Mouse (Mus musculus): ENCODE results near the gene Slc47a1. TPM values are rescaled to one million over a fixed set of nuclear protein-coding genes. Genes with fewer than 3 reads are reported as not detected.
"Not testable (repeated sequence)": the region's sequence is repeated elsewhere in the genome, so short reads cannot be mapped to it uniquely, and the experiment has no call there.

The Slc47a1 gene
- total RNA-seq, 2 experiments from 2014 or later = 1.5 to 2.1 TPM

DNA sequence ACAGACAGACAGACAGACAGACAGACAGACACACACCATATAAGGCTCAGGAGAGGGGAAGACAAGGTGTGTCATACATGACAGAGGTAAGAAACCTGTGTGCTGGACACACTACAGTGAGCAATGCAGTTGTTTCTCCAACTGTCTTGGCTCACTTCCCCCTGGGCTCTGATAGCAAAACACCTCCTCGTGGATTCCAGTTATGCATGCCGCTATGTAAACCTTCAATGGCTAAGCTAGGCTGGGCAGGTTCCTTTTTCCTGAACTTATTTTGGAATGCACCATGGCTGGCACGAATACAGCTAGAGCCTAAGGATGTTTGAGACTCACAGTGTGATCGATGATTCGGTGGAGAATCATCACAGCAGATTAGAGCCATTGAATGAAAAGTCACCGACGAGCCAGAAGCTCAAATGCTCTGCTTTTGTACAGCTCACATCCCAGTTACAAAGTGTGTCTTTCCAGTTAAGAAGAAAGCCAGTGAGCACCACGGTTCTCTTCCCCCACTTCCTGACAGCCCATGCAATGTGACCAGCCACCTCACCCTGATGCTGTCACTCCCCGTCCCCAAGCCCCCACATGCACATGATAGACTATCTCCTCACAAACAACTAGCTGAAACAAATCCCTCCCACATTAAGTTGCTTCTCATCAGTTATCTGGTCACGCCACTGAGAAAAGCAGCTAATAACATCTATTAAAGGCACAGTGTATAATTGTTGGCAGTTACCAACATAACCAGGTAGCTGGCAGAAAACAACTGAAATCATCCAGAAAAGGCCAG lies 57.0 kb downstream of the Slc47a1 start:
- intact Hi-C loops (cut with DNase I) = no loop called here
- no peak for DNase-seq

DNA sequence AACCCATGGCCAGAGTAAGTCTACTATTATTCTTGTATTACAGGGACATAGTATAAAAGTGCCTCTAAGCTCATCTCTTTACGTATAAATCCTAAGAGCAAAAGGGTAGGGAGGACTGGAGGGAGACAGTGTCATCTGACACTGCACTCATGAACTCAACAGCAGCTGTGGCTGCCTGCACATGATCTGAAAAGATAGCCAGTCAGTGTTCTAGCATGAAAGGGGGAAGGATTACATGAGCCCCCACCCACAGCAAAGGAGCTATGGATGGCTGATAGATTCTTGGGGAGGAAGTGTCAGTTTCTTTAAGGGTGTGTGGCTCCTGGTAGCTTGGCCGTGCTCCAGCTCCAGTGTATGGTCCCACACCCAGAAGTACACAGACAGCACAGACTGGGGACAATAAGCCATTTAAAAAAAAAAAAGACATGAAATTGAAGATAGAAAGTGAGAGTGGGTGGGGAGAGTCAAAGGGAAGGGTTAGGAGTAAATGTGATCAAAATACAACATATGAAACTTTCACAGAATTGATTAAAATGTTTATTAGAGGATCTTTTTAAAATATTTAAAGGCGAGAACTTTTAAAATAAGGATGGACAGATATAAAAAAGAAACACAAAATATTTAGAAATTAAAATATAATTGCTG lies 58.1 kb downstream of the Slc47a1 start:
- intact Hi-C loops (cut with DNase I) = no loop called here
- DNase-seq = no peak

DNA sequence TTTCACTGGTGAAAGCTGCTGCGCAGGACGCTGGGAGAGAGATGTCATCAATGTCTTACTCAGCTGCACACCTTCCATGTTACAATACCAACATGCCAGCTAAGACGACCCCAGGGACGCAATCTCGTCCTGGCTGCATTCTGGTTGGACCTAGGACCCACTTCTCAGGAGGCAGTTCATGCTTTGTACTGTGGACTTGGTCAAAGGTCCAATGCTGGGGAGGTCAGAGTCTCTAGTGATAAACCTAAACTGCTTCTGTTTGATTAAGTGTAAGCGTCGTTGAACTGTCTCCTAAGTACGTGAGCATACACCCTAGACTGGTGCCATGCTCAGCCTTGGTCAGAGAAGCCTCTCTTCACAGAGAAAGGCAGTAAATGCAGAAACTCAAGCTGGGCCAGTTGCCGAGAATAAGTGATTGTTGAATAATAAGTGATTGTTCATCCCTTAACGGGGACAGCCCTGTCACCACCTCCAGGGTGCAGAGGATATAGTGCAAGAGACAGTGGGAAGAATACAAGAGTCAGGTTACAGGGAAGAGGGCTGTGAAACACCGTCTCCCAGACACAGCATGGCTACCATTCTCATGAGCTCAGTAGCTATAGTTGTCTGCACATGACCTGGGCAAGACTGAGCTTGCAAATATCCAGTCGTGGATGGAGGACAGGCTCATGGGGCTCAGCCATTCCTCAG lies 58.8 kb downstream of the Slc47a1 start:
- intact Hi-C loops (cut with DNase I) = no loop called here
- no peak for DNase-seq

- no peak for DNase-seq
- intact Hi-C loops (cut with DNase I) = no loop called here
Observed at GRCm38 (mm10) chr11:61316864-61317263, 61.3 kb downstream of the Slc47a1 start.

DNA sequence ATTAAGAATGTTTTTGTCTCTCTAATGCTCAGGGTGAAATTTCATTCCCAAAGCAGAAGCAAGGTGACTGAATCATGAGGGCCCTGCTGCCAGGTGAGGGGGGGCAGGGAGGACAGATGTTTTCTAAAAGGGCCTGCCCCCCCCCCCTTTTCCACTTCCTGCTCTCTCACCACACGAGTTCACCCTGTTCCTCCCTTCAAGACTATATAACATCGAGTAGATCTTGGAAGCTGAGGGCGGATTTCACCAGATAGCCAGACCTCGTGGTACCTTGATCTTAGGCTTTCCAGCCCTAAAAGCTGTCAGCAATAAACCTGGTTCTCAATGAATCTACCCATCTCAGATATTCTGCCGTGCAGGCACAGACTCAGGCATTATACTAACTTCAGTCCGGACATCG lies 67.8 kb downstream of the Slc47a1 start:
- intact Hi-C loops (cut with DNase I) = no loop called here
- DNase-seq = no peak

DNA sequence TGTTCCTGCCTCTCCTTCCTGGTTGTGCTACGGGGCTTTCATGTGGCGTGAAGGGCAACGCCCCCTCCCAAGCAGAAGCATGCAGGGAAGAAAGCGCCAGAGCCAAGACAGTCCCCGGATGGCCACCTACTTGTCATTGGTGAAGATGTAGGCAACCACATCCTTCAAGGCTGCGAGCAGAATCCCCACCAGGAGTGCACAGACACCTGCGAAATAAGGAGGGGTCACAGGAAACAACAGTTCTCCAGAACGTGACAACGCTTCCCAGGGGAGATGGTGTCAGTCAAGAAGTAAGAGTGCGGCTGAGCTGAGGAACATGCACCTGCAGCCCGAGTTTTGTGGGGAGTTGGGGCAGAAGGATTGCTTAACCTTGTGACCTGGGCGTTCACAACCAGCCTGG lies 68.3 kb downstream of the Slc47a1 start:
- no peak for DNase-seq
- intact Hi-C loops (cut with DNase I) = no loop called here

DNA sequence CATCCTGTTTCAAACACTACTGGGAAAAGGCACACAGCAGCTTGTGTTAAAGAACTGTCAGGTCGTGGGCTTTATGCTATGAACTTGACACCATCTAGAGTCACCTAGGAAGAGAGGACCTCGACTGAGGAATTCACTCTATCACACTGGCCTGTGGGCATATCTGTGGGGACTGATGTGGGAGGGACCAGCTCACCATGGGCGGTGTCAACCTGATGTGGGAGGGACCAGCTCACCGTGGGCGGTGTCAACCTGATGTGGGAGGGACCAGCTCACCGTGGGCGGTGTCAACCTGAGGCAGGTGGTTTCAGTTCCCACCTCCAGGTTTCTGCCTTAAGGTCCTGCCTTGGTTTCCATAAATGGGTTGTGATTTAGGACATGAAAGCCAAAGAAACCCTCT lies 70.3 kb downstream of the Slc47a1 start:
- no peak for DNase-seq
- intact Hi-C loops (cut with DNase I) = no loop called here

DNA sequence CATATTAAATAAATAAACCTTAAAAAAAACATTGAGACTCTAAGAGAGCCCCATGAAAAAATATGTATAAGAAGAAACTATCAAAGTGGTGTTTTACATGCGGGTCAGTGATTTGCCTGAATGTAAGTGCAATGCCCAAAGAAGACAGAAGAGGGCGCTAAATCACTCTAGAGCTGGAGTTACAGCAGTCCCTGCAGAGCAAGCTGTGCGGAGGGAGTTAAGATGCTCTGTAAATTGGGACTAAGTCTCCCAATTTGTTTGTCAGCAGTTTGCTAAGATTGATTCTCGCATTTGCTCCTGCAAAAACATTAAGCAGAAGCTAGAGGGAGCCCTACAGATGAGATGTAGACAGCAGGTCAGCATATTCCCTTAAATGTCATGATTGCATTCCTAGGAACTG lies 72.8 kb downstream of the Slc47a1 start:
- intact Hi-C loops (cut with DNase I) = no loop called here
- DNase-seq = peak; percentile 28

DNA sequence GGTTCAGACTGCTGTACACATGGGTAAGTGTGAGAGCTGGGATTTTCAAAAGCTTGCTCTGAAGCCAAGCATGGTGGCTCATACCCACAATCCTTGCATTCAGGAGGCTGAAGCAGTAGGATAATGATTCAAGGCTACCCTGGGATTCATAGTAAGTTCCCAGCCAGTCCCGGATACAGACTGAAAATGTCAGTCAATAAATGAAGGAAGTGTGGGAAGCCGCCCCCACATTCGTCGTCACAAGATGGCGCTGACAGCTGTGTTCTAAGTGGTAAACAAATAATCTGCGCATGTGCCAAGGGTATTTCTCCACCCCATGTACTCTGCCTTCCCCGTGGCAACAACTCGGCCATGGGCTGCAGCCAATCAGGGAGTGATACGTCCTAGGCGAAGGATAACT lies 73.6 kb downstream of the Slc47a1 start:
- intact Hi-C loops (cut with DNase I); DNase-seq: not testable (repeated sequence)

- DNase-seq = no peak
- intact Hi-C loops (cut with DNase I) = no loop called here
Observed at GRCm38 (mm10) chr11:61300716-61301392, 77.3 kb downstream of the Slc47a1 start.

- DNase-seq = no peak
- intact Hi-C loops (cut with DNase I) = no loop called here
Observed at GRCm38 (mm10) chr11:61300205-61300604, 77.9 kb downstream of the Slc47a1 start.

- intact Hi-C loops (cut with DNase I) = no loop called here
- no peak for DNase-seq
Observed at GRCm38 (mm10) chr11:61297901-61298300, 80.2 kb downstream of the Slc47a1 start.

- DNase-seq = no peak
- intact Hi-C loops (cut with DNase I) = no loop called here
Observed at GRCm38 (mm10) chr11:61297326-61297725, 80.8 kb downstream of the Slc47a1 start.

DNA sequence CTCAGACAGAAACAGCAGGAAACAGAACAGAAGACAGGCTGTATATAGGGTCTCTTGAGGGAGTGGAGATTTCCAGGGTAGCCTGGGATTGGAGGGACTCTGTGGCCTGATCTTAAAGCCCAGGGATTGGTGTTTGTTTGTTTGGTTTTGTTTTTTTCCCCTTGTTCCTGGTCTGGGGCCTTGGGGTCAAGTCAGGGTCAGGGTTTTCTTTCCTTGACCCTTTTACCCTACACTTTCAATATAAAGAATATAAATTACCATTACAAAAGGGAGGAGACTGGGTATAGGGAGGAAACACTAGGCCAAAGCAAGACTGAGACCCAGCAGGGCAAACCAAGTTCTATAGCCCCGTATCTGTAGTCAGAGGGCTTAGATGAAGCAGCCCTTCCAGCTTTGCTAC lies 81.6 kb downstream of the Slc47a1 start:
- intact Hi-C loops (cut with DNase I) = no loop called here
- no peak for DNase-seq

DNA sequence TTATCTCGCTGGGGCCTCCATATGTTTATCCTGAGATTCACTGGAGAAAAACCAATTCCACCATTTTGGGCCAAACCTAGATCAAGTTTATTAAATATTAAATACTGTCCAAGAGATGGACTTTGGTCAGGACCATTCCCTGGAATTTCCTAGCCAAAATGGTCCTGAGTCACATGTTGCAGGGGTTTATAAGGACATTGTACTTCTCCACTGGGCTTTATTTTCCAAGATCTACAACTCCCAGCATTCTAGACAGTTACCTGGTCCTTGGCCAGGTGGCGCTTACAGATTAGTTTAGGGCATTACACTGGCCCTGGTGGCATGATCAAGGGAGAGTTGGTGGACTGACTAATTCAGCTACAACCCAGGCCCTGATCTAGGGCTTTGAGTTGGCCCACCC lies 82.6 kb downstream of the Slc47a1 start:
- no peak for DNase-seq
- intact Hi-C loops (cut with DNase I) = no loop called here

GRCm38 (mm10) chr11:61294431-61294830 lies 83.7 kb downstream of the Slc47a1 start:
- no peak for DNase-seq
- intact Hi-C loops (cut with DNase I) = no loop called here

Other genes with a start within 250 kb of the Slc47a1 start
- 100 to 1,000 TPM; 585 to 610 TPM for gene Usp22, start 203.3 kb downstream of the Slc47a1 start, total RNA-seq (2021)
- 1 to 10 TPM in 1 of 2 experiments, under 1 TPM in 1; 0.94 to 1.1 TPM for gene Aldh3a1, start 170.8 kb downstream of the Slc47a1 start, total RNA-seq (2021)
- 10 to 100 TPM; 40.0 to 42.3 TPM for gene Aldh3a2, start 110.9 kb downstream of the Slc47a1 start, total RNA-seq (2021)
- gene Slc47a2, start 35.5 kb downstream of the Slc47a1 start, total RNA-seq (2021) = under 1 TPM; 0.20 to 0.28 TPM
- 100 to 1,000 TPM in 1 of 2 experiments, 10 to 100 TPM in 1; 89.8 to 101 TPM for gene Rnf112, start 75.8 kb upstream of the Slc47a1 start, total RNA-seq (2021)
- 10 to 100 TPM; 10.2 to 12.2 TPM for gene Mfap4, start 107.1 kb upstream of the Slc47a1 start, total RNA-seq (2021)
- gene Mapk7, start 116.1 kb upstream of the Slc47a1 start, total RNA-seq (2021) = 10 to 100 TPM; 65.1 to 69.8 TPM
- gene B9d1, start 126.8 kb upstream of the Slc47a1 start, total RNA-seq (2021) = 10 to 100 TPM; 33.2 to 34.7 TPM
- gene Epn2, start 201.3 kb upstream of the Slc47a1 start, total RNA-seq (2021) = 10 to 100 TPM; 99.3 to 99.6 TPM